Mouse (Mus musculus) embryonic fibroblast, embryonic 13.5 days (primary cell): ENCODE measurements at regions not wholly inside any gene's neighbourhood (a gene's known extent, or its start where the extent isn't known, plus 50 kb on each side); places are given as distances from the start of the nearest gene placed in this dataset.

Experiments
- CTCF ChIP-seq: IDR thresholded peaks from 2 replicates; pipeline ENCODE4 v1.5.1; 2011; ENCODE audit warnings: mild to moderate bottlenecking, control low read depth, low read length, moderate library complexity, borderline replicate concordance; ENCODE audit not compliant: insufficient read depth
- POLR2A ChIP-seq: IDR thresholded peaks from 2 replicates; pipeline ENCODE4 v1.6.1; 2011; ENCODE audit warnings: low read depth, mild to moderate bottlenecking, control low read depth, low read length, moderate library complexity

- TF ChIP-seq POLR2A = no peak
- no peak for TF ChIP-seq CTCF
Measured at GRCm38 (mm10) chr4:142619396-142619795, 380.2 kb upstream of the Kazn start.
